Mouse (Mus musculus) layer of hippocampus, postnatal 10 days (tissue): ENCODE results near the gene Acad12. TPM values are rescaled to one million over a fixed set of nuclear protein-coding genes. Genes with fewer than 3 reads are reported as not detected.
"Not testable (repeated sequence)": the region's sequence is repeated elsewhere in the genome, so short reads cannot be mapped to it uniquely, and the experiment has no call there.

Source experiments
- DNase-seq, 2 experiments: peaks; one replicate each; pipeline ENCODE4 v3.0.0; 2021; ENCODE audit warnings: low spot score in 2 of 2
- long read RNA-seq: library from polyadenylated mRNA; stranded (forward); transcript quantifications from one replicate; pipeline ENCODE4 v2.0.0, GENCODE M21; 2023
- total RNA-seq, 2 experiments: library from RNA; stranded (reverse); gene quantifications; 2 replicates each; pipeline ENCODE4 v1.2.3; 2021

Acad12 gene
- 1 to 10 TPM; 4.4 to 5.4 TPM for total RNA-seq
- long read RNA-seq, partial matches to known transcripts: 0 of 13 reads
- long read RNA-seq, other reads (novel, unspliced or antisense): 13 of 13 reads

DNA sequence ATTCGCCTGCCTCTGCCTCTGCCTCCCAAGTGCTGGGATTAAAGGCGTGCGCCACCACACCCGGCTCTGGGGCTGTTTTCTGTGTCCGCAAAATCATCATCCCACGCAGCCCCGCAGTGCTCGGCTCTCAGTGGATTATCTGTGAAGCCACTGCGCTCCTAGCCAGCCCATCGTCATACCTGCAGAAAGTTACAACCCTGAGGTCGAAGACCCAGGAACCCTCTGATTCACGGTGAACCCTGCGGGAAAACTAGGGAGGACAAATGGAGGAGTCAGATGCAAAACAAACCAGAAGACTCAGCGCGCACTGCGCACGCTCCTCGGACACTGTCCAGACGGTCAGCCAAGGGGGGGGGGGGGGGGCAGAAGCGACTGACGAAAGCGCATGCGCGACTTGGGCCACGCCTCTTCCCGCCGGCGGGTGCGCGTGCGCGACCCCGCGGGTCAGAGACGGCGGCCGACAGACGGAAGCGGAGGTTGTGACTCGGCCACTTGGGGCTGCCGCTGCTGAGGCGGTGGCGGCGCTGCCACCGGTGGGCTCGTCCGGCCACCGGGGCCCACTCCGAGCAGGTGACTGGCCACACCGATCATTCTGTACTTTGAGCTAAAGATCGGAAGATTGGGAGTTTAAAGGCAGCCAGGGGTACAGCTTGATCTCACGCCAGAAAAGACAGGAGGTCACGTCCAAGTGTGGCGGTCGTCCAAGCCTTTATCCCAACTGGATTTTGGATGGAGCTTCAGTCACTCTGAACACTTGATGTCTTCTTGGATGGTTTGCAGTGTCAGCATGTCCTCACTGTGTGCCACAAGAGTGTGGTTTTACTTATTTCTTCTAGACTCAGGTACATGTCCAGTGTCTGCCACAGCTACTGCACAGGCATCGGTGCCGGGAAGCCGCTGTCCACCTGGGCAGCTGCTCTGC lies at the start of gene Acad12:
TSS of gene Acad12 (minus strand) at position 347 of the 922 bp plus-strand sequence.
- DNase-seq: peak; percentile 71 to 81

DNA sequence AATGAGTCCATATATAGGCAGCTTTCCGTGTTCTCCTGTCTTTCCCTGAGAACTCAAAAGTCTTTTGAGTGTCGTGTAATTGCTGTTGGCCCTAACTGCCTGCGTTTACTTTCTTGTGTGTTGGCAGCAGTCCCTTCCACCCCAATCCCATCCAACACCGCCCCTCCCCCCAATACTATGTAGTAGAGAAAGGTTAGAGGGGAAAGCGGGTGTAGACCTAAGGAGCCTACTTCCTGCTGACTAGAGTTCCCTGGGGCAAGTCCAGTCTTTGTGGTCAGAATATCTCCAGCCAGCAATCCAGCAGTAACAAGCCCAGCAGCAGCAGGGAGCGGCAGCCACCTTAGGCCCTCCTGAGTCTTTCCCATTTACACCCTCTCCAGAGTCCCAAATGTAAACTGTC lies 49.7 kb upstream of the Acad12 start:
- no peak for DNase-seq

DNA sequence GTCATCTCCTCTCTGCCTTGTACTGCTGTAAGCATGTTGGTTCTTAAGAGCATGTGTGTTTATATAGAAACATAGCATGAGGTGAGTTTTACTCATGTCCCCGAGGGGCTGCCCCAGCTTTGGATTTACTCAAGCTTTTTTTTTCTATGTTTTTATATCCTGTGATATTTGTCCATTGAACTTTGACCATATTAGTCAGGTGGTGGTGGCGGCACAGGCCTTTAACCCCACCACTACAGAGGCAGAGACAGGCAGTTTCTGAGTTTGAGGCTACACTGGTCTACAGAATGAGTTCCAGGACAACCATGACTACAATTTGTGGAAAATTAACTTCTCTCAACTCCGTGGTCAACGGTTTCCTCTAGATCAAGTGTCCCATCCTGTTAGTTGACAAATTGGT lies 48.3 kb upstream of the Acad12 start:
- no peak for DNase-seq

GRCm38 (mm10) chr5:121664971-121665370 lies 46.2 kb upstream of the Acad12 start:
- no peak for DNase-seq

DNA sequence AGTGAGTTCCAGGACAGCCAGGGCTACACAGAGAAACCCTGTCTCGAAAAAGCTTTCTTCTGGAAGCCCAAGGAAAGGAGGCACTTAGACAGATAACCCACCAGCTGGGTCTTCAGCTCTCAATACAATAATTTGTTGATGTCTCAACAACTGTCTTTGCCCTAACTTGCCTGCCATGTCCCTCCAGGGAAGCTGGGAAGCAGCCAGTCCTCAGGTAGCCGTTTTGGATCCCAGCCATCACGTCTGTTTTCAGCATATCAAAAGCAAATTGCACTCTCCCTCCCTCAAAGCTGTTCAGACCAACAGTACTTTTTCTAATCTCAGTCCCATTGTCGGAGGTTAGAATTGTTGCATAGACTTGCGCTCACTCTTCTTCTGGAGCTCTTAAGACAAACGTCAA lies 45.3 kb upstream of the Acad12 start:
- DNase-seq: no peak

GRCm38 (mm10) chr5:121663456-121663855 lies 44.7 kb upstream of the Acad12 start:
- no peak for DNase-seq

GRCm38 (mm10) chr5:121661494-121661893 lies 42.8 kb upstream of the Acad12 start:
- DNase-seq: no peak

DNA sequence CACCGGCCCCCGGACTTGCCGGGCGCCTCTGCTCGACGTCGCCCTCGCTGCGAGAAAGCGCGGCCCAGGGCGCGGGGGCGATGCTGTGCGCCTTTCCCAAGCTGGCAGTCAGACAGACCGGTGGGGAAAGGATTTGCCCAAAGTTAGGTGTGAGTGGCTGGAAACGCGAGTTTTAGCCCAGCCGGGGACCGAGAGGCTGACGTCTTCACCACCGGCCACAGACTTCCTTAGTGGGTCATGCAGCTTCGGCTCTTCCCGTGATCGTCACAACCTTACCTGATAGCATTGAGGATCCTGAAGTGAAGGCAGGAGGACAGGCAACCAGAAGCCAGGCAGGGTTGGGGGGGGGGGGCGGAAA lies 42.1 kb upstream of the Acad12 start:
- DNase-seq: peak in 1 of 2 experiments; percentile 48

- DNase-seq: peak; percentile 90 to 96
Observed at GRCm38 (mm10) chr5:121660059-121660896, 41.5 kb upstream of the Acad12 start, which contains the start of the genes Acad10 and Brap. Gene Acad10 (minus strand): TSS chr5:121660514. Gene Brap (plus strand): TSS chr5:121660563.

- not testable (repeated sequence) for DNase-seq
Observed at GRCm38 (mm10) chr5:121657656-121658055, 38.9 kb upstream of the Acad12 start.

DNA sequence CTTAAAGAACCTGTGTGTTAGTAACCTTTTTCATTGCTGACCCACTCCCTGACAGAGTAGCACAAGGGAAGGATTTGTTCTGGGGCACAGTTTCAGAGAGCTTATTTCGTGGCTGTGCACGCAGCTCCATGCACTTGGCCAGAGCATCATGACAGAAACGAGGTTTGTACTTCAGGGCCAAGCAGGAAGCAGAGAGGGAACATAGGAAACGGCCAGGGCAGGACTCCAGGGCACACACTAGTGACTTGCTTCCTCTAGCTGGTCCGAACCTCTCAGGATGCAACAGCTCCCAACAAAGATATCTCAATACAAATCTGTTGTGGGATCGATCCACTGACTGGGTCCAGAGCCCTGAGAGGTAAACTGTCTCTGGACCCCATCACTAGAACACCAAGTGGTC lies 38.1 kb upstream of the Acad12 start:
- not testable (repeated sequence) for DNase-seq

- no peak for DNase-seq
Observed at GRCm38 (mm10) chr5:121654526-121654925, 35.8 kb upstream of the Acad12 start.

DNA sequence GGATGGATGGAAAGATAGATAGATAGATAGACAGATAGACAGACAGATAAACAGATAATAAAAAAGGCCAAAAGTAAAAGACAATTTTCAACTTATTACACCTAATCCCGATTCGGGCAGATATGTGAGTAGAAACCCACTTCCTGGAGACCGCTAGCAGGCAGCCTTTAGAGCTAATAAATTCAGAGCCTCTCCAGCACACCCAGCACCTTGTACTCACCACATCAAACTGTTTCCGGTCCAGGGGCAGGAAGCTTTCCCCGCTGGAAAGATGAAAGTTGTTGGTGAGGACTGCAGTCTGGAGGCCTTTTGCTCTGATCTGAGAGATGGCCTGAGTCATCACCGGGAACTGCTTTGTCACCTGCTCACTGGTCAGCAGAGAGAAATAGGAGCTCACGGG lies 30.4 kb upstream of the Acad12 start:
- DNase-seq: no peak

GRCm38 (mm10) chr5:121639601-121640000 lies 20.9 kb upstream of the Acad12 start:
- DNase-seq: no peak

- no peak for DNase-seq
Observed at GRCm38 (mm10) chr5:121637296-121637695, 18.6 kb upstream of the Acad12 start.

DNA sequence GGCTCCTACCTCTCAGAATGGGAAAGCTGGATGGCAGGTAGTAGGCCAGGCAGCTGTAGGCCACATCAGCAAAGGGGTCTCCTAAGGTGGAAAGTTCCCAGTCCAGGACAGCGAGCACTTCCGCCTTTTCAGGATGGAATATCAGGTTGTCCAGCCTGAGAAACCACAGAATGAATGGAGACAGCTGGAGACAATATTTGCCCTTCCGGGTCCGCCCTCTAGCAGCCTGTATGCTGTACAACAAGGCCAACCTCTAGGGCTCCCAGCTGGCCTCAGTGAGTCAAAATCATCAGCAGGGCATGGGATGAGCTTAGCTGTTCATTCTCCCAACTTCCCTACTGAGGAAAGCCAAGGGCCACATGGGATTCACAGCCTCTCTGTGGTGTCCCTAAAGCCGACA lies 15.9 kb upstream of the Acad12 start:
- no peak for DNase-seq

DNA sequence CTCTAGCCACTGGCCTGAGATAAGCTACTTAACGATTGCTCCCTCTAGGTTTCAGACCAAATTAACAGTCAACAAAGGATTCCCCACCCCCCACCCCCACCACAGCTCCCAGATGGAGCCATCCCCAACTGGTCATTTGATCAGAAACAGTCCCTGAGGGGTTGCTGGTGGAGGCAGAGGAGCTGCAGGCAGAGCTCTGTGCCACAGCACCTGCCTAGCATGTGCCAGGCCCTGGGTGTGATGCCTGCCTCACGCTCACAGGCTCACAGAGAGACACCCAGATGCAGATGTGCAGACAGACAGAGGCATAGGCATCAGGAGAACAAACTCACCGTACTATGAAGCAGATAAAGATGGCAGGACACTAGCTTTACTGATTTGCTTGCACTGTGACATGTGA lies 14.1 kb upstream of the Acad12 start:
- DNase-seq: no peak

GRCm38 (mm10) chr5:121631106-121631647 lies 12.4 kb upstream of the Acad12 start:
- DNase-seq: not testable (repeated sequence)

DNA sequence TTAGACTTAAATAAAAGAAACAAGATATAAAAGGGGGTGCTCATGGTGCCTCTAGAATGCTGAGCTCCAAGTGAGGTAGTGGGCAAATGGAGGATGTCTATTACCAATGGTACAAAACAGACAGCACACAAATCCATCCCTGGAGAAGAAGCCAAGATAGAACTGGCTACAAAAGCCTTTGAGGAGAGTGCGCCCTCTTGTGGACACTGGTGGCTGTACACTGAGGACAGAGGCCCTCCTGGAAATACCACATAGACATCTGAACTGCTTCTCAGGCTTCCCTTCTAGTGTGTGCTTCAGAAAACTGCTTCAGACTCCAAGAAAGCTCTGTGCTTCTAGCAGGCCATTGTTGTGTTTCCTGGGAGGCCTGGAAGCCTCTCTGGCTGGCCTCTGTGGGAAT lies 9.1 kb upstream of the Acad12 start:
- peak; percentile 79 for DNase-seq

DNA sequence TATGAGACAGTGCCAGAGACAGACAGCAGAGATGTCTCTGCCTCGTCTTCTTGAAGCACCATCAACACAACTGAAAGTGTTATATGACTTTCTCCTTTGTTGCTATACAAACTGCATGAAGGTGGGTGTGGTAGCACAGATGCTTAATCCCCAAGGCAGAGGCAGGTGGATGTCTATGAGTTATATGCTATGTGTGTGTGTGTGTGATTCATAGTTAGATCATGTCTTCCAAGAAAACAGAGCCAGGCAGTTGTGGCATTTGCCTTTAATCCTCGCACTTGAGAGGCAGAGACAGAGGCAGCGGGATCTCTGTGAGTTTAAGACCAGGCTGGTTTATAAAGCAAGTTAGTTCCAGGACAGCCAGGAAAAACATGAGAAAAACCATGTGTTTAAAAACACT lies 4.5 kb upstream of the Acad12 start:
- no peak for DNase-seq

- DNase-seq: no peak
Observed at GRCm38 (mm10) chr5:121621102-121621501, 2.4 kb upstream of the Acad12 start.

- DNase-seq: not testable (repeated sequence)
Observed at GRCm38 (mm10) chr5:121614921-121615320, 3.8 kb downstream of the Acad12 start.
